Mouse (Mus musculus): ENCODE measurements around the gene Eif2d. TPM values are rescaled to one million over a fixed set of nuclear protein-coding genes. Genes with fewer than 3 reads are reported as not detected.

Eif2d gene
- 64.1 and 64.4 TPM in 2 replicates for polyA plus RNA-seq (2015; fragmentation: Nextera tagmentation; extraction: Ambion mirVana)

DNA sequence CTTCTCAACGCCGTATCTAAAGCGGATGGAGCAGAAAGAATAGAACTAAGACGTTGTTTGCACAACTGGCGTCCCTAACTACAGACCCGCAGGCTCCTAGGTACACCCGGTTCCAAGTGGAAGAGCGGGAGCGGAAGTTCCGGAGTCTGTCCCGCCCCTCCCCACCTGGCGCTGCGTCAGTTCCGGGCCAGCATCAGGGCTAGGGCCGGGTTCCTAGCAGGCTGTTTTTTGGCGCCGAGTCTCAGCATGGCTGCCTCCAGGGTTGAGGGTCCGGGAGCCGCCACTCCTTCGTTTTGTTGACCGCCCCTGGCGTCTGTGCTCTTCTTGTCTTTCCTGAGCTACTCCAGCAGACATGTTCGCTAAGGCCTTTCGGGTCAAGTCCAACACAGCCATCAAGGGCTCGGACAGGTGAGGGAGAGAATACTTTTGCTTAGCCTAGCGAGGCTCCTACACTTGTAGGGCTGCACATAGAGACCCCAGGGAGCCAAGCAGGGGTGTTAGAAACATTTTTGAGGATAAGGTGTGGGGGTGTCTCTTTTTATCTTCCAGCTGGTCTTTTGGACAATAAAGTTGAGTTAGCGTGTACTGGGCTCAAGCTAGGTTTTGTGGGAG, at the start of gene Eif2d:
Eif2d (plus strand) TSS at position 164 of the 612 bp plus-strand sequence.
- Histone ChIP-seq H3K4me1 (replicated peaks; ENCODE audit: control insufficient read depth, insufficient read depth, low read length) (peaks cover 10% of the 10 kb centered on the region), H3K4me2 (ENCODE audit: low read length) (peak within 1 kb of the TSS; percentile 81), H3K4me3 (replicated peaks; ENCODE audit: low read length) (peak within 1 kb of the TSS; percentile 83), H3K36me3 (ENCODE audit: control insufficient read depth, insufficient read depth) (no peaks in the 10 kb centered on the region), H3K9ac (replicated peaks; ENCODE audit: low read depth, low read length) (peak within 1 kb of the TSS; percentile 79), H3K9me3 (ENCODE audit: control insufficient read depth, low read length) (no peaks in the 10 kb centered on the region), H3K27me3 (replicated peaks; ENCODE audit: control insufficient read depth, insufficient read depth, low read length) (no peaks in the 10 kb centered on the region), H3K27ac (ENCODE audit: low read length) (peak within 1 kb of the TSS; percentile 16; the same call in 1 of the 2 replicates)
- under 1% methylated on average over 27 of the region's 27 CpGs for WGBS
- peak; percentile 100 for ATAC-seq

DNA sequence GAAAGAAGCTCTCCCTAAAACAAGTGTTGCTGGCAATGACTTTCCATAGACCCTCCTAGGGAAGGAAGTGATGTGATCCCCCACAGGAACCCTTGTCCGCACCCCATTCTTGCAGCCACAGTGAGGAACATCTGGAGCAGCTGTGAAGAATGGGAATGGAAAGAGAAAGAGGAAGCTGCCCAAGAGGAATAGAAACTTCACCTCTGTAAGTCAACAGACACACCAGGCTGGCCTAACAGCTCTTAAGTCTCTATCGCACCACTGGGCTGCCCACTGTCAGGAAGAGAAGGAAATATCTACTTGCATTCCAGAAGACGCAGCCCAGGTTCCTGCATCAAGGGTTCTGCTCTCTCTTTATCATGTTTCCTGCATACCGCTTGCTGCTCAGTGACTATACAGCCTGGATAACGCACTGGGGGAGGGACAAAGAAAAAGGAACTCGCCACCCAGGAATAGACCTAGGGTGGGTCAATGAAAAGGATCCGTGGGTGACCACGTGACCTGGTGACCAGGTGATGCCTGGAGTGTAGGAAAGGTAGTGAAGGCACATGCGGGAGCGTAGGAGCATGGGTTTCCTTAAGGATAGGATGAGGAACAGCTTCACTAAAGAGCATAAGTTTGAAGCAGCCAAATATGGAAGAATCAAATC, 49.1 kb upstream of the Eif2d start:
- H3K9me3 ChIP-seq (ENCODE audit: control insufficient read depth, low read length): no peaks in the 10 kb centered on the region
- no peak overlapping the region for H3K27ac ChIP-seq (ENCODE audit: low read length)
- no peaks in the 10 kb centered on the region for H3K36me3 ChIP-seq (ENCODE audit: control insufficient read depth, insufficient read depth)
- no peak overlapping the region for H3K4me3 ChIP-seq (replicated peaks; ENCODE audit: low read length)
- ATAC-seq: no peak
- no peak overlapping the region for H3K9ac ChIP-seq (replicated peaks; ENCODE audit: low read depth, low read length)
- no peaks in the 10 kb centered on the region for H3K27me3 ChIP-seq (replicated peaks; ENCODE audit: control insufficient read depth, insufficient read depth, low read length)
- H3K4me2 ChIP-seq (ENCODE audit: low read length): no peak overlapping the region
- no peaks in the 10 kb centered on the region for H3K4me1 ChIP-seq (replicated peaks; ENCODE audit: control insufficient read depth, insufficient read depth, low read length)
- WGBS: 88% methylated on average over 10 of the region's 10 CpGs

DNA sequence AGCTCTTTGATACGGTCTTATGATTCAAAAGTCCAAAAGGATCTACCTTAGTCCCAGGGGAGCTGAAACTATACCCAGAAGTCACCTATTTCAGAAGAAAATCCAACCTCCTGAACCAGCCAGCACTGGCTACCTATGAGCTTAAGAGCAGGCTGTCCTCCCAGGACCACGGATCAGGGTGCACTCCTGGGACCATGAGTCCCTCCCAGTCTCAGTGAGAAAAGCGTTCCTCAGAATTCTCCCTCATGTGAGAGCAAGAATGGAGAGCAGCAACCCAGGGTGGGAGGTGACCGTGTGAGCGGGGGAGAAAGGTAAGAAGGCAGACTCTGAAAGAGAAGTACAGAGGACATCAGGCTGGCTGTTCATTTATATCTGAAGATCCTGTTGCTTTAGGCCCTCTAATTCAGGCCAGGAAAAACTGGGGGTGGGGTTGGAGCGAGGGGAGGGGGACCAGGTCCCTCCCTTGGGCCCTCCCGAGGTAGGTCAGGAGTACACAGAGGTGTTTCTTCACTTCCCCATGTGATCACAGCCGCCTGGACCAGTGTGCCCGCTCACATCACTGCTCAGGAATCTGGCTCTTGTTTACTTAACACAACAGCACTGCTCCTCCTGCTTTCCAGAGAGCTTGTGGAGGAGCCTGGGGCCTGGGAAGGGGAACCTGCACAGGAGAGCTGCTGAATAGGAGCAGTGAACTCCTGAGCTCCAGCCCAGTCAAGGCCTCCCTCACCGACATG, 45.2 kb upstream of the Eif2d start:
- Histone ChIP-seq H3K27me3 (replicated peaks; ENCODE audit: control insufficient read depth, insufficient read depth, low read length) (no peaks in the 10 kb centered on the region), H3K4me2 (ENCODE audit: low read length) (no peak overlapping the region), H3K4me1 (replicated peaks; ENCODE audit: control insufficient read depth, insufficient read depth, low read length) (peaks cover 2% of the 10 kb centered on the region; the same call in 1 of the 2 replicates), H3K9me3 (ENCODE audit: control insufficient read depth, low read length) (no peaks in the 10 kb centered on the region), H3K9ac (replicated peaks; ENCODE audit: low read depth, low read length) (no peak overlapping the region), H3K4me3 (replicated peaks; ENCODE audit: low read length) (no peak overlapping the region), H3K27ac (ENCODE audit: low read length) (no peak overlapping the region), H3K36me3 (ENCODE audit: control insufficient read depth, insufficient read depth) (no peaks in the 10 kb centered on the region)
- no peak for ATAC-seq
- 66% methylated on average over 10 of the region's 10 CpGs for WGBS

DNA sequence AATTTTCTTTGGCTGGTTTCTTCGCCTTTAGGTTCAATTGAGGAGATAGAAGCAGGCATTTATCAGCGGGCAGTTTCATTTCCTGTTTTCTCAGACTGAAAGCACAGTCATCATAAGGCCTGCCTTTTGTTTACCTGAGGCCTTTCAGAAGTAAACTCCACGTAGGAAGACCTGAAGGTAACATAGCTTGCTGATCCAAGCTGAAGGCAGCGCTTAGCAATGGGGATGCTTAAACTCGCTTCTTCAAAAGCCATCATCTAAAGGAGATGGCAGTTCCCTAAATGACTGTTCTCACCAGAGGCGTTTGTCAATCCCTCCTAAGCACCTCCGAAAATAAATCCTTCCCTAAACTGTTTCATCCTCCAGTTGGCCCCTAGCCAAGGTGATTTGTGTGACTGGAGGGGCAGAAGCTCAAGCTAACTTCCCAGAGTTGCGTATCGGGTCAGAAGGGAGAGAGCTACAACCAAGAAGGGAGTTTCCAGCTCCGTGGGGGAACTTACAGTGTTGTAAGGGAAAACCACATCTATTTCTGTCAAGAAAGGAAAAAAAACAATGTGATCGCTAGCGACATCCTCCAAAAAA, 42.4 kb upstream of the Eif2d start:
- Histone ChIP-seq H3K4me1 (replicated peaks; ENCODE audit: control insufficient read depth, insufficient read depth, low read length) (peaks cover 4% of the 10 kb centered on the region), H3K4me2 (ENCODE audit: low read length) (no peak overlapping the region), H3K27me3 (replicated peaks; ENCODE audit: control insufficient read depth, insufficient read depth, low read length) (no peaks in the 10 kb centered on the region), H3K4me3 (replicated peaks; ENCODE audit: low read length) (no peak overlapping the region), H3K27ac (ENCODE audit: low read length) (no peak overlapping the region), H3K36me3 (ENCODE audit: control insufficient read depth, insufficient read depth) (no peaks in the 10 kb centered on the region), H3K9me3 (ENCODE audit: control insufficient read depth, low read length) (no peaks in the 10 kb centered on the region), H3K9ac (replicated peaks; ENCODE audit: low read depth, low read length) (no peak overlapping the region)
- ATAC-seq: no peak
- 80% methylated on average over 12 of the region's 12 CpGs for WGBS

DNA sequence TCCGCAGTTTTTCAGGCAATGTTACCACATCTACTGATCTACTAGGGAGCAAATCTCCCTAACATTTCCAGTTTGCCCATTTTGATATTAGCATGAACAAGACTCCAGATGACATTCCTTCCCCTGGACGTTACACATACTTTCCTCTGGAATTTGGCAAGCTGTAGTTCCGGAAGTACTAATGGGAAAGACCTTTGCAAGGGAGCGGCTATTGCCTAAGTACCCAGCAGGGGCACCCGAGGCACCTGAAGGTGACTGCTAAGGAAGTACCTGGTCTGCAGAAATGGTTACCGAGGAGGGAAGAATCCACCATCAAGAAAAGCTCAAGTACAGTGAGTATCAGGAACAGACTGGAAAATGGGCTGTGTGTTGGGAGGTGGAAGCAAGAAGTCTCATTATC, 40.4 kb upstream of the Eif2d start:
- Histone ChIP-seq H3K4me1 (replicated peaks; ENCODE audit: control insufficient read depth, insufficient read depth, low read length) (peaks cover 16% of the 10 kb centered on the region), H3K36me3 (ENCODE audit: control insufficient read depth, insufficient read depth) (no peaks in the 10 kb centered on the region), H3K27ac (ENCODE audit: low read length) (no peak overlapping the region), H3K4me3 (replicated peaks; ENCODE audit: low read length) (no peak overlapping the region), H3K9ac (replicated peaks; ENCODE audit: low read depth, low read length) (no peak overlapping the region), H3K27me3 (replicated peaks; ENCODE audit: control insufficient read depth, insufficient read depth, low read length) (no peaks in the 10 kb centered on the region), H3K4me2 (ENCODE audit: low read length) (no peak overlapping the region), H3K9me3 (ENCODE audit: control insufficient read depth, low read length) (no peaks in the 10 kb centered on the region)
- WGBS: 41% methylated on average over 6 of the region's 6 CpGs
- ATAC-seq: no peak

DNA sequence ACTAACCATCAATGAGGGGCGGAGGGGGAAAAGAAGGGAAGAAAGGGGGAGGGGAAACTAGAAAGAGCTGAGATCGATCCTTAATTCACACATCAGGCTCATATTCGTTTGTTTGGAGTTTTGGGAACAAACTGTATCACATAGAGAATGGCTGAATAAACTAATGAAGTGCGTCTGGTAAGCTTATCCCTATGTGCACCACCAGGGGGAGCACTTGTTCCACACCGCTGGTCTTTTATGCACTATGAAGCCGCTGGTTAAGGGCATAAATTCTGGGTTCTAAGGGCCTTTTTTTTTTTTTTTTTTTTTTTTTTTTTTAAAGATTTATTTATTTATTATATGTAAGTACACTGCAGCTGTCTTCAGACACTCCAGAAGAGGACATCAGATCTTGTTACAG, 37.0 kb upstream of the Eif2d start:
- WGBS: 16% methylated on average over 6 of the region's 6 CpGs
- H3K4me2 ChIP-seq (ENCODE audit: low read length): no peak overlapping the region

DNA sequence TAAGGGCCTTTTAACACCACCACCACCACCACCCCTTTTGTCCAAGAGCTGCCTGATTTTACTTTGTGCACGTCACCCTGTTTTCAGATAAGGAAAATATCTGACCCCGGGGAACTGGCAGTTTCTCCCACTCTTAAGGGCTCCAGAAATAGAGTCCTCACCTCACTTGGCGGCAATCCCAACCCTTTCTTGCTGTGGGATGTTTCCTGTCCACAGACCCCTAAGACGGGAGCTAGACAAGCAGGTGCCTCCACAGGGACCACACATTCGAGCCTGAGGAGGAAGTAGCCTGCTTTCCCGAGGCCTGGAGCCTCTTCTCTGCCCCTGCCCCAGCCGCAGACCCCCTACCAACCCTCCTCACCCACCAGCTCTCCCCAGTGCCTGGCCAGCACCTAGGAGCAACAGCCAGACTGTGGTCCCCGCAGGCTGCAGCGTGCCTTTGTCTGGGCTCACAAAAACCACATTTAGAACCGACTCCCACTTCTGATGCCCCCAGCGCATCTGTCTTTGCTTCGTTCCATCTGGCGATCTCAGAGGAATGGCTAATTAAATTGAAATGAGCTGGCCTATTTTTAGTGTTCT, 36.5 kb upstream of the Eif2d start:
- Histone ChIP-seq H3K27me3 (replicated peaks; ENCODE audit: control insufficient read depth, insufficient read depth, low read length) (no peaks in the 10 kb centered on the region), H3K9me3 (ENCODE audit: control insufficient read depth, low read length) (no peaks in the 10 kb centered on the region), H3K4me1 (replicated peaks; ENCODE audit: control insufficient read depth, insufficient read depth, low read length) (peaks cover 16% of the 10 kb centered on the region), H3K9ac (replicated peaks; ENCODE audit: low read depth, low read length) (peak overlapping the region; percentile 51), H3K27ac (ENCODE audit: low read length) (peak overlapping the region; percentile 95), H3K4me2 (ENCODE audit: low read length) (peak overlapping the region; percentile 29), H3K4me3 (replicated peaks; ENCODE audit: low read length) (no peak overlapping the region), H3K36me3 (ENCODE audit: control insufficient read depth, insufficient read depth) (no peaks in the 10 kb centered on the region)
- peak; percentile 73 for ATAC-seq
- 34% methylated on average over 13 of the region's 13 CpGs for WGBS

More for the DNA sequence above, 37.0 kb upstream of the Eif2d start:
- Histone ChIP-seq H3K27ac (ENCODE audit: low read length) (peak overlapping the region; percentile 95), H3K27me3 (replicated peaks; ENCODE audit: control insufficient read depth, insufficient read depth, low read length) (no peaks in the 10 kb centered on the region), H3K9me3 (ENCODE audit: control insufficient read depth, low read length) (no peaks in the 10 kb centered on the region), H3K36me3 (ENCODE audit: control insufficient read depth, insufficient read depth) (no peaks in the 10 kb centered on the region), H3K4me3 (replicated peaks; ENCODE audit: low read length) (no peak overlapping the region), H3K4me1 (replicated peaks; ENCODE audit: control insufficient read depth, insufficient read depth, low read length) (peaks cover 16% of the 10 kb centered on the region), H3K9ac (replicated peaks; ENCODE audit: low read depth, low read length) (no peak overlapping the region)
- ATAC-seq: peak; percentile 71

DNA sequence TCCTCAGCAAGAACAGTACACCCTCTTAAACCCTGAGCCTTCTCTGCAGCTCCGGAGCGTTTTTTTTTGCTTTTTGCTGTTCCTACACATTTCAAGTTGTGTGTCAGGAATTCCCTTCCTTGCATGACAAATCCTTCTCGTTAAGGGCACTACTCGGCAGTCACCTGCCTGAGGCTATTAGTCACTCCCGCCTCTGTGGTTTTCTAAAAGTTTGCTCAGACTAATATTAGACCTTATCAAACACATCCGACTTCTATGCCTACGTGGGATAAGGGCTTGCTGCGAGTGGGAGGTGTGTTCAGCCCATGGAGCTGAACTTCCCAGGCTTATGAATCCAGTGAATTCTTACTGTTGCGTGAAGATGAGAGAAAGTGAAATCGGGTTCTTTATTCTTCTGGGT, 34.5 kb upstream of the Eif2d start:
- no peak for ATAC-seq

DNA sequence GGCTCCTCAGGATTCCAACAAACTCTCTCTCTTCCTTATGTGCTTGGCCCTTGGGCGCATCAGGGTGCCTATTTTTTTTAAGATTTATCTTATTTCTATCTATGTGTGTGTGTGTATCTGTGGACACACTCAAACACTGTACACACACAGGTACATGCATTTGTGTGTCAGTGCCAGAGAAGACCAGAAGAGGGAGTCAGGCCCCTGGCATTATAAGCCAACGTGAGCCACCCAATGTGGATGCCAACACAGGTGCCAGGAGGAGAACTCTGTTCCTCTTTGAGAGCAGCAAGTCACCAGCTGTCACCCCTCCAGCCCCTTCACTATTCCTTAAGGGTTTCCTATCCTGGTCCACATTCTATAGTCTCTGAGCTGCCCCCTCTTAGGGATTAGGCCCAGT, 34.0 kb upstream of the Eif2d start:
- Histone ChIP-seq H3K27ac (ENCODE audit: low read length) (no peak overlapping the region), H3K9me3 (ENCODE audit: control insufficient read depth, low read length) (no peaks in the 10 kb centered on the region), H3K4me2 (ENCODE audit: low read length) (no peak overlapping the region), H3K4me3 (replicated peaks; ENCODE audit: low read length) (no peak overlapping the region), H3K9ac (replicated peaks; ENCODE audit: low read depth, low read length) (no peak overlapping the region), H3K27me3 (replicated peaks; ENCODE audit: control insufficient read depth, insufficient read depth, low read length) (no peaks in the 10 kb centered on the region), H3K4me1 (replicated peaks; ENCODE audit: control insufficient read depth, insufficient read depth, low read length) (peaks cover 12% of the 10 kb centered on the region), H3K36me3 (ENCODE audit: control insufficient read depth, insufficient read depth) (no peaks in the 10 kb centered on the region)
- no peak for ATAC-seq
- 75% methylated on average over 2 of the region's 2 CpGs for WGBS

More for the DNA sequence above, 34.5 kb upstream of the Eif2d start:
- Histone ChIP-seq H3K27ac (ENCODE audit: low read length) (no peak overlapping the region), H3K27me3 (replicated peaks; ENCODE audit: control insufficient read depth, insufficient read depth, low read length) (no peaks in the 10 kb centered on the region), H3K4me2 (ENCODE audit: low read length) (no peak overlapping the region), H3K9me3 (ENCODE audit: control insufficient read depth, low read length) (no peaks in the 10 kb centered on the region), H3K4me1 (replicated peaks; ENCODE audit: control insufficient read depth, insufficient read depth, low read length) (peaks cover 12% of the 10 kb centered on the region), H3K9ac (replicated peaks; ENCODE audit: low read depth, low read length) (no peak overlapping the region), H3K36me3 (ENCODE audit: control insufficient read depth, insufficient read depth) (no peaks in the 10 kb centered on the region), H3K4me3 (replicated peaks; ENCODE audit: low read length) (no peak overlapping the region)
- 55% methylated on average over 10 of the region's 10 CpGs for WGBS

All from forebrain, embryonic 16.5 days (tissue).